Mouse (Mus musculus): Measurements from ENCODE around the gene Islr2. TPM values are rescaled to one million over a fixed set of nuclear protein-coding genes. Genes with fewer than 3 reads are reported as not detected.

Gene Islr2
- polyA plus RNA-seq, 1 experiment from 2014 or later: 19.6 TPM

DNA sequence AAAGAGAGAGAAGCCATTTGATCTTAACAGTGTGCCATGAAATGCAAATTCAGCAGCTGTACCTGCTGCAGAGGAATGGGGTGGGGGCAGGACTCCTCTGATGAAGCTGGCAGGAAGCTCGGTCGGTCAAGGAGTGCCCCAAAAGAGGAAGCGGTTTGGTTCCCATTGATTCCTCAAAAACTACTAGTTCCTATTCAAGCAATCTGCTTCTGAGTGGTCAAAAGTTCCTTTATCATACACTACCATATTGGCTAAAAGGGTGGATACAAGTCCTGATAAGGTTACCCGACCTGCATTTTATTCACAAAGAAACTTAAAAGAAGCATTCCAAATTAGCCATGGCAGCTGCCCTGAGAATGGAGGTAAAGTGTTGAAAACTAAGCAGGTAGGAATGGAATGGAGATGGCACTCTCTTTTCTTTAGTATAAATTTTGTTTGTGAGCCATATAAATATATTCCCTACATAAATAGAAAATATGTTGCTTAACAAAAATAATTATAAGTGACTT, 42.0 kb upstream of the Islr2 start:
- no peak for ATAC-seq (ENCODE audit: low FRiP score)
- Histone ChIP-seq H3K9me3 (ENCODE audit: control insufficient read depth, low read length) (no peaks in the 10 kb centered on the region), H3K4me1 (ENCODE audit: control insufficient read depth, insufficient read depth, low read length) (peaks cover 15% of the 10 kb centered on the region; the same call in 1 of the 2 replicates), H3K9ac (ENCODE audit: low read length) (no peak overlapping the region), H3K36me3 (ENCODE audit: control insufficient read depth, insufficient read depth, low read length) (no peaks in the 10 kb centered on the region; the same call in 1 of the 2 replicates), H3K27me3 (ENCODE audit: control insufficient read depth, insufficient read depth, low read length) (no peaks in the 10 kb centered on the region), H3K4me3 (ENCODE audit: low read depth, low read length) (no peak overlapping the region), H3K27ac (ENCODE audit: low read depth, low read length) (no peak overlapping the region), H3K4me2 (no peak overlapping the region)
- WGBS: 74% methylated on average over 4 of the region's 4 CpGs
- DNase-seq (ENCODE audit: low spot score, missing footprints): peak; percentile 72

DNA sequence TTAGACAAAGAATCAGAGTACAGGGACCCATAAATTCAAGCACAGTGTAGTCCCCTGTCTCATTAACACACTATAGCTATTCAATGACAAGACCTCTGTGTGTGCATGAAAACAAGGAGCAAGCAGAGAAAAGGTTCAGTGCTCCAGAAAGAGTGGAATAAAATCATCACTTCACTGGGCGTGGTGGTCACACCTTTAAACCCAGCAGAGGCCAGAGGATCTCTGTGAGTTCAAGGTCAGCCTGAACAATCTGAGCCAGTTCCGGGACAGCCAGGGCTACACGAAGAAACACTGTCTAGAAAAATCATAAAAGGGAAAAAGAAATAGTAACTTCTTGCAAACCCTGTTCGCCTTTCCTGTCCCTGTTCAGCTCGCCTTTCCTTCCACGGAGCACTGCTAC, 39.6 kb upstream of the Islr2 start:
- Histone ChIP-seq H3K9ac (ENCODE audit: low read length) (no peak overlapping the region), H3K4me1 (ENCODE audit: control insufficient read depth, insufficient read depth, low read length) (peaks cover 6% of the 10 kb centered on the region; the same call in 1 of the 2 replicates), H3K9me3 (ENCODE audit: control insufficient read depth, low read length) (no peaks in the 10 kb centered on the region), H3K27me3 (ENCODE audit: control insufficient read depth, insufficient read depth, low read length) (no peaks in the 10 kb centered on the region), H3K36me3 (ENCODE audit: control insufficient read depth, insufficient read depth, low read length) (no peaks in the 10 kb centered on the region; the same call in 1 of the 2 replicates), H3K27ac (ENCODE audit: low read depth, low read length) (no peak overlapping the region), H3K4me2 (no peak overlapping the region), H3K4me3 (ENCODE audit: low read depth, low read length) (no peak overlapping the region)
- WGBS: 93% methylated on average over 6 of the region's 6 CpGs
- DNase-seq (ENCODE audit: low spot score, missing footprints) (no peak), ATAC-seq (ENCODE audit: low FRiP score) (no peak)

DNA sequence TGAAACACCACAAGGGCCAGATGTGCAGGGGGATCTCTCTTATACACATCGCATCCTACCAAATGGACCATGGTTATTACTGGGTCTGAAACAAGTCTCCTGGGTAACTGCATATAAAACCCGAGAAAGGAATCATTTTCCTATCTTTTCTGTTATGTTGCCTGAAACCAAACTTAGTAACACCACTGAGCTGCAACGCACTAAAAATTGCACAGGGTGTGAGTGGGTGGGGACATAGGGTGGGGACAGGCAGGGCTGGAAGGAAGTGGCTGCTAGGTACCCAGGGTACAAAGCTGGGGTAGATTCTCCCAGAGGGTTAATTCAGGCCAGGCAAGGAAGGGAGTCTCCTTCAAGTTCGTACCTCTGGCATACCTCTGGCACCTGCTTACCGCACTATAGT, 38.6 kb upstream of the Islr2 start:
- H3K36me3 ChIP-seq (ENCODE audit: control insufficient read depth, insufficient read depth, low read length): no peaks in the 10 kb centered on the region; the same call in 1 of the 2 replicates
- H3K4me1 ChIP-seq (ENCODE audit: control insufficient read depth, insufficient read depth, low read length): peaks cover under 1% of the 10 kb centered on the region; the same call in 1 of the 2 replicates
- DNase-seq (ENCODE audit: low spot score, missing footprints) (no peak), ATAC-seq (ENCODE audit: low FRiP score) (no peak)
- no peak overlapping the region for H3K4me2 ChIP-seq
- no peak overlapping the region for H3K4me3 ChIP-seq (ENCODE audit: low read depth, low read length)
- 95% methylated on average over 5 of the region's 5 CpGs for WGBS
- H3K27me3 ChIP-seq (ENCODE audit: control insufficient read depth, insufficient read depth, low read length): no peaks in the 10 kb centered on the region
- H3K9ac ChIP-seq (ENCODE audit: low read length): no peak overlapping the region
- no peaks in the 10 kb centered on the region for H3K9me3 ChIP-seq (ENCODE audit: control insufficient read depth, low read length)
- no peak overlapping the region for H3K27ac ChIP-seq (ENCODE audit: low read depth, low read length)

DNA sequence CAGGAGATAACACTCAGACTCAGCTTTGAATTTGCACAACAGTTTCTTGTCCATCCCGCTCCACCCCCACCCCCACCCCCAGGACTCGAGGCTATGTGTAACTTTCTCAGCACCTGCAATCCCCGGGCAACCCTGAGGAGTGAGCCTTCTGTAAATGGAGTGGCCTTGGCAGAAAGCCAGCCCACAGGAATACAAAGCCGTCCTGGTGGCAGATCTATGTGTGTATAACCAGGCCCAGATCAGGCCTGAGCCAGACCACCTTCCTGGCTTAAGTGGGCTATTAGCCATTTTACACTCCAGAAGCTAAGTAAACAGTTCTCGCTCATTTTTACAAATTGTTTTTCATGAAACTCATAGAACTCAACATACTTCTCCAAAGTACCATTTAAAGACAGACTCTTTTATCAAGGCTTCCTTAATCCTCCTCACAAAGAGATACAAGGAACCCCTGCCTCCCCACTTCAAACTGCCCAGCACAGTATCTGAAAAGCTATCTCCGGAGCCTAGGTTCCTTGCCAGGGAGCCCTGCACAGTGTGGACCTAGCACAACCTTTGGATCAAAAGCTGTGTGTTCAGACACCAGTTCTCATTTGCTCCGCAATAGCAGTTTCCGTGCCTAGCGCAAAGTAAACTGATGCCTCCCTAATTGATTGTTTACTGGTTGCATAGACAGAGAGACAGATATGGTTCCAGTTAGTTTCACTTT, 37.8 kb upstream of the Islr2 start:
- Histone ChIP-seq H3K9me3 (ENCODE audit: control insufficient read depth, low read length) (no peaks in the 10 kb centered on the region), H3K36me3 (ENCODE audit: control insufficient read depth, insufficient read depth, low read length) (no peaks in the 10 kb centered on the region; the same call in 1 of the 2 replicates), H3K4me3 (ENCODE audit: low read depth, low read length) (no peak overlapping the region), H3K27ac (ENCODE audit: low read depth, low read length) (no peak overlapping the region), H3K4me2 (no peak overlapping the region), H3K27me3 (ENCODE audit: control insufficient read depth, insufficient read depth, low read length) (no peaks in the 10 kb centered on the region), H3K4me1 (ENCODE audit: control insufficient read depth, insufficient read depth, low read length) (no peaks in the 10 kb centered on the region), H3K9ac (ENCODE audit: low read length) (no peak overlapping the region)
- peak; percentile 74 for DNase-seq (ENCODE audit: low spot score, missing footprints)
- WGBS: 61% methylated on average over 9 of the region's 9 CpGs
- ATAC-seq (ENCODE audit: low FRiP score): no peak

DNA sequence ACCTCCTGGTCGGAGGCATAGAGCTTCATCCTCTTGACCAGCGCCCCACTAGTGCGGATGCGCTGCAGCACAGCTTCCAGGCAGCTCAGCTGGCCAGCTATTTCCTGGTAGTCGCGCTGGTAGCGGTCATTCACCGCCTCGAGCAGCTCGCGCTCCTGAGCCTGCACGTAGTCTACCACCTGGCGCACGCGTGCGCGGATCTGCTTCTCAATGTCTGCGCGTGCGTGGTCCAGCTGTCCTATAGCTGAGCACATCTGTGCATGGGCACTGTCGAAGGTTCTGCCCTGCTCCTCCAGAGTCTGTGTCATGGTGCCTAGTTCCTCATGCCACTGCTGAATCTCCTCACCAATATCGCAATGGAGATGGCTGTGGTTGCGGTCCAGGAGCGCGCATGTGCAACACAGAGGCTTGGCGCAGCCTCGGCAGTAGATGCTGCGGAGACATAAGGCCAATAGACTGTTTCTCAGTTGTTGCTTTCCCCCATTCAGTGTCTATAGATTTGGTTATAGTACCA, 30.4 kb upstream of the Islr2 start:
- H3K27me3 ChIP-seq (ENCODE audit: control insufficient read depth, insufficient read depth, low read length): no peaks in the 10 kb centered on the region
- H3K36me3 ChIP-seq (ENCODE audit: control insufficient read depth, insufficient read depth, low read length): peaks cover 3% of the 10 kb centered on the region; the same call in 1 of the 2 replicates
- DNase-seq (ENCODE audit: low spot score, missing footprints) (peak; percentile 44), ATAC-seq (ENCODE audit: low FRiP score) (no peak)
- no peak overlapping the region for H3K4me3 ChIP-seq (ENCODE audit: low read depth, low read length)
- H3K9ac ChIP-seq (ENCODE audit: low read length): no peak overlapping the region
- no peaks in the 10 kb centered on the region for H3K4me1 ChIP-seq (ENCODE audit: control insufficient read depth, insufficient read depth, low read length)
- no peaks in the 10 kb centered on the region for H3K9me3 ChIP-seq (ENCODE audit: control insufficient read depth, low read length)
- WGBS: 96% methylated on average over 28 of the region's 28 CpGs
- no peak overlapping the region for H3K4me2 ChIP-seq
- no peak overlapping the region for H3K27ac ChIP-seq (ENCODE audit: low read depth, low read length)

DNA sequence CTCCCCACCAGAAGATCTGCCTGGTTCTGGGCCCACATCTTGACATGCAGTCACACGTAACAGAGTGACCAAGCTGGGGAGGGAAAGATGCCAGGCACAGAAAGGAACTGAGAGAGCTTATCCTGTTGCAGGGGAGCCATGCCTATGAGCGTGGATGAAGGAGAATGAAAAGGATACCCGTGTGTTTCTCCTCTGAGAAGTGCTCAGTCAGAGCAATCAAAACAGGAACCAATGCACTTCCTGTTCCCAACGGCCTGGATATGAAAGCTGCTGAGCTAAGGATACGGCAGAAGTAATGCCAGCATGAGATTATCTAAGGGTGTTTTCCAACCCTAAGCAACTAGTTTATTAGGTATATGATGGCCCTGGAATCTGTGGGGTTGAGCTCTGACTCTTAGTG, 28.3 kb upstream of the Islr2 start:
- no peak overlapping the region for H3K4me2 ChIP-seq
- H3K9me3 ChIP-seq (ENCODE audit: control insufficient read depth, low read length): no peaks in the 10 kb centered on the region
- peaks cover 7% of the 10 kb centered on the region; the same call in 1 of the 2 replicates for H3K36me3 ChIP-seq (ENCODE audit: control insufficient read depth, insufficient read depth, low read length)
- whole genome bisulfite sequencing: 85% methylated on average over 5 of the region's 5 CpGs
- H3K9ac ChIP-seq (ENCODE audit: low read length): no peak overlapping the region
- no peak for DNase-seq (ENCODE audit: low spot score, missing footprints)
- no peak overlapping the region for H3K27ac ChIP-seq (ENCODE audit: low read depth, low read length)
- no peaks in the 10 kb centered on the region for H3K4me1 ChIP-seq (ENCODE audit: control insufficient read depth, insufficient read depth, low read length)
- H3K27me3 ChIP-seq (ENCODE audit: control insufficient read depth, insufficient read depth, low read length): no peaks in the 10 kb centered on the region
- no peak for ATAC-seq (ENCODE audit: low FRiP score)
- no peak overlapping the region for H3K4me3 ChIP-seq (ENCODE audit: low read depth, low read length)

DNA sequence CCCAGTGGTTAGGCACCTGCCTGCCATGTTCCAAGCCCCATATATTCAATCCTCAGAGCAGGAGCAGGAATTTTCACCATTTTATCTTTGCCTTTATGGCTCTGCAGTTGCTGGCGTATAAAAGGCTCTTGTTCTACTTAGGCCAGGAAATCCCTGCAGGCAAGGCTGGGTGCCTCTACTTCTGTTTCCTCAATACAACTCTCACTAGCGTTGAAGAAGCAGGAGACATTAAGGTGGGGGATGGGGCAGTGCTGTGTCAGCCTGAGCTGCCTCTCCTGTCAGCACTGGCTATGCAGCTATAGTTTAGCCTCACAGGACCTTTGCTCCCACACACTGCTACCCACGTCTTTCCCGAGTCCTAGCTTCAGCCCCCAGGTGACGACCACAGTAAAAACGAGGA, 27.6 kb upstream of the Islr2 start:
- Histone ChIP-seq H3K27ac (ENCODE audit: low read depth, low read length) (no peak overlapping the region), H3K27me3 (ENCODE audit: control insufficient read depth, insufficient read depth, low read length) (no peaks in the 10 kb centered on the region), H3K9ac (ENCODE audit: low read length) (no peak overlapping the region), H3K4me3 (ENCODE audit: low read depth, low read length) (no peak overlapping the region), H3K4me1 (ENCODE audit: control insufficient read depth, insufficient read depth, low read length) (no peaks in the 10 kb centered on the region), H3K9me3 (ENCODE audit: control insufficient read depth, low read length) (no peaks in the 10 kb centered on the region), H3K36me3 (ENCODE audit: control insufficient read depth, insufficient read depth, low read length) (peaks cover 7% of the 10 kb centered on the region; the same call in 1 of the 2 replicates), H3K4me2 (no peak overlapping the region)
- 85% methylated on average over 6 of the region's 6 CpGs for WGBS
- no peak for DNase-seq (ENCODE audit: low spot score, missing footprints)
- ATAC-seq (ENCODE audit: low FRiP score): no peak

DNA sequence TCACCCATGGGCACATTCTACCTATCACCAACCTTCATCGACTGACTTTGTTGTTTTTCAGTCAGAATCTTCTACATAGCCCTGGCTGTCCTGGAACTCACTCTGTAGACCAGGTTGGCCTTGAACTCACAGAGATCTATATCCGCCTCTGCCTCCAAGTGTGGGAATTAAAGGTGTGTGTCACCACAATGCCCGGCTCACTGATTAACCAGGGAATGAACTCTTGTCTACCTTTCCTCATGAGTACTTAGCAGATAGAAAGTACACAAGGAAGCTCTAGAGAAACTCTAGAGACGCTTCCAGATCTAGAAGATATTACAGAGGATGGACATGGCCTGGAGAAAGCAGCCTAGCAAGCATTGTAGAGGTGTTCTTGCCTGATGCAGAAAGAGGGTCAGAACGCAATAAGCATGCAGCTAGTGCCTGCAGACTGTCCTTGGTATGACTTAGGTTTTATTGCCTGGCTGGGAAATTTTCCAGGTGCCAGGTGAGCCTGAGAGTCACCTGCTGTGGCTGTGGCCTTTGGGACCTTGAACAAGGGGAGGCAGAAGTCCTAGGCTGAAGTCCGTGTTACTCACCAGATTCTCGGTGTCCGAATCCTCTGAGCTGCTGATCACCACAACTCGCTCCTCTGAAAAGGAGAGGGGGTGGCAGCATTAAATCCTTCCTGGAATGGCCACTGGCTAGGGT, 24.8 kb upstream of the Islr2 start:
- H3K36me3 ChIP-seq (ENCODE audit: control insufficient read depth, insufficient read depth, low read length): 0 out of 2 replicates have a peak, but pooled peaks cover 4% of the 10 kb centered on the region
- WGBS: 97% methylated on average over 9 of the region's 9 CpGs
- DNase-seq (ENCODE audit: low spot score, missing footprints) (peak; percentile 26), ATAC-seq (ENCODE audit: low FRiP score) (no peak)
- no peak overlapping the region for H3K4me2 ChIP-seq
- H3K9me3 ChIP-seq (ENCODE audit: control insufficient read depth, low read length): no peaks in the 10 kb centered on the region
- H3K9ac ChIP-seq (ENCODE audit: low read length): no peak overlapping the region
- no peaks in the 10 kb centered on the region for H3K27me3 ChIP-seq (ENCODE audit: control insufficient read depth, insufficient read depth, low read length)
- H3K4me3 ChIP-seq (ENCODE audit: low read depth, low read length): no peak overlapping the region
- no peak overlapping the region for H3K27ac ChIP-seq (ENCODE audit: low read depth, low read length)
- H3K4me1 ChIP-seq (ENCODE audit: control insufficient read depth, insufficient read depth, low read length): no peaks in the 10 kb centered on the region

All from midbrain, embryonic 11.5 days (tissue).